Mouse (Mus musculus) right cerebral cortex, adult 2 months (tissue): ENCODE measurements around the gene Ten1.

Experiments used
- DNase-seq, 2 experiments: peaks; one replicate each; pipeline ENCODE4 v3.0.0; 2021 to 2022; ENCODE audit warnings: low spot score in 2 of 2

The Ten1 gene

DNA sequence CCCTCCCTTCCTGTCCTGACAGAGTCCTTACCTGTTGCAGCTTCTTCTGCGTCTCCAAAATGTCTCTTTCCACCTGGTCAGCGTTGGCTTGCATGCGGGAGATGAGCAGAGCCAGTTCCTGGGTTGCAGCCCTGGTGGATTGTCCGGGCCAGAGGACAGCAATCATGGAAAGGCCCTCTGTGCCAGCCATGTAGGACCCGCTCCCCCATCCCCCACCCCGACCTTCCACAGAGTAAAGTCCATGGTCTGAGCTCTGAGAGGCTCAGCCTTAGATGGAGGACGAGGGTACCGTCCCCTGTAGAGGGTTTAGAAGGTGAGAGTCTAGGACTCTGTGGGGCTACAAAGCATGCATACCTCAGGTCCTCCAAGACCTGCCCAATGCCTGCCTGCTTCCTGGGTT is 36.2 kb downstream of the Ten1 start:
- no peak for DNase-seq

DNA sequence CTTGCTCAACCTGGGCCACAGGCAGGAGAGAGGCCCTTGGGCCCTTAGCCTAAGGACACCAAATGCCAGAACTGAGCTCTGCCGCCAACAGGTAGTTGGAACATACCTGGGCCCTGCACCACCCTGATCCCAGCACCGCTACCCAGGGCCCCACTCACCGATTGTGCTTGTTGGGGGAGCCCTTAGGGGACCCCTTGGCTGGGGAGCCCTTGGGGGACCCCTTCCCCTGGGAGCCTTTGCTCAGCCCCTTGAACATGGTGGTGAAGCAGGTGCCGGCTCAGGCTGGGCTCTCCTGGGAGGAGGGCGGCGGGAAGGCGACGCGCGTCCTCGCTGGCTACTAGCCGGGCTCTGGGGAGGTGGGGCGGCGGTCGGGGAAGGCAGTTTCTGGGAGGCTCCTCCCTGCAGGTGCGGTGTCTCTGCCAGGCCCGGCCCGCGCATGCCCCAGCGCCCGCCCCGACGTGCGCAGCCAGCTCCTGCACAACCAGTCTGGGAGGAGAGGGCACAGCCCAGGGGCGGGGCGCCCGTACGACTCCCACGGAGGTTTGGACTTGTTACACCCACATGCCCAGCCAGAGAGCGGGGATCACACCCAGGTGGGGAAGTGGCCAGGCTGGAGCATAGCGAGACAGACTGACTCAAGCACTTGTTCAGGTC is 39.2 kb downstream of the Ten1 start, which contains the start of gene Evpl:
TSS of gene Evpl (minus strand) at position 336 of the 654 bp plus-strand sequence.
- DNase-seq: no peak

DNA sequence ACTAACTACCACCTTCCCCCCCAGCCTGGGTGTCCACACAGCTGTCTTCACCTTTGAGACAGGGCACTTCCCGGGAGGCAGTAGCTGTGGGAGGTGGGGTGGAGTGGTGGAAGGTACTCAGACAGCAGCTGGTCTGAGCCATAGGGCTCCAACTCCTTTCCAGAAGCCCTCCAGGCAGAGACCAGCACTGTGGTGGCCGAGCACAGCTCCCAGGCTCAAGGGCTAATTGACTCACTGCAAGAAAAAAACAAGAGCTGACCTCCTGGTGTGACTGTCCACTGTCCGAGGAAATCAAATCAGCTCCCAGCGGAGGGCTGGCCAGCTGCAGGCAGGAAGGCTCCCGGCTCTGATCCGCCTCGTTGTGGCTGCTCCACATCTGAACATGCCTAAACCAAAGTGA is 41.1 kb downstream of the Ten1 start:
- DNase-seq: no peak

DNA sequence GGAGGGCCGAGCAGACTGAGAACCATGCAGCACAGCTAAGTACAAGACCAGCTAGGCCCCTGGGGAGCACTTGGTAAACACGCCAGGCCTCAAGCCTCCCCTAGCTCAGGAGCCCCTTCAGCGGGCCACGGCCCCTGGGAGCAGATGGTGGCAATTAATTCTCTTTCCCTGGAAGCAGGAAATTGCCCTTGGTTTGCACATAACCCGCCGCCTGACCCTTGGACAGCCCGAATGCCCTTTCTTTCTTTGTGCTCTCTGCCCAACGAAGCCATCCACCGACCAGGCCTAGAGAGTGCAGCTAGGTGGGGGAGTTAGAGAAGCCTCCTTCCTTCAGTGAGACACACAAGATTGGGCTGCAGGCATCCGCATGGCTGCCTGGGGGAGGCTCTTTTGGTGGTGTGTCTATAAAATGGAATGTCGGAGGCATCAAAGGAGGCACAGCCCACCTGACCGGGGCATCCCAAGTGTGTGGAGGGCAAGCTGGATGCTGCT is 43.1 kb downstream of the Ten1 start:
- no peak for DNase-seq

DNA sequence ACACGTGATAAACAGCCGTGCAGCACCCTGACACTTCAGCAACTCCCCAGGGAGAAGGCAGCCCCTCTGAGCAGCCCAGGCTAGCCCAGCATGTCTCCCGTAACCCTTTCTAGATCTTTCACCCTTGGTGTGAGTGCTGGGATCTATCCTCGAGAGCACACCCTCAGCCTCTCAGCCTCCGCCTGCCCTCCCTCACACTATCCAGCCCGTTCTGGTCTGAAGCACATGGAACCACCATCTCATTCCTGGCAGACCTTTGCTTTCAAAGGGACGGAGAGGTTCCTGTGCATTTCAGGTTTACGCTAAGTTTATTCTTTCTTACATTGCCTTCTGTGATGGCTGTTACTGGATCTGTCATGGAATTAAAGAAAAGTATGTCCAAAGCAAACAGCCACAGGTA is 45.9 kb downstream of the Ten1 start:
- no peak for DNase-seq

DNA sequence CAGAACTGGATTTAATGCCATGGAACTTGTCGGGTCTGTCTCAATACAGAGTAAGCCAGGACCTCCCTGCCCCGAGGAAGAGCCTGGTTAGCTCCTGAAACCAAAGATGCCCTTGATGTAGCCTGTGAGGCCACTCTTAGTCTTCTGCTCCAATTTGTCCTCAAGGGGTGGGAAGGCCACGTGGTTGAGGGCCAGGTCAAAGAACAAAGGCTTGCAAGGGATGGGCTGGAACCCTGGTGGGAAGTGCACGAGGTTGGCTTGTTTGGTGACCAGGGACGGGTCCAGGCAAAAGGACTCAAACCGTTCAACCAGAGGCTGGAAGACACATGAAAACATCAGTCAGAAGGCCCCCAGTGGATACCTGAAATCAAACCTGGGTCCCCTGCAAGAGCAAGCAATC is 47.0 kb downstream of the Ten1 start:
- DNase-seq: no peak

DNA sequence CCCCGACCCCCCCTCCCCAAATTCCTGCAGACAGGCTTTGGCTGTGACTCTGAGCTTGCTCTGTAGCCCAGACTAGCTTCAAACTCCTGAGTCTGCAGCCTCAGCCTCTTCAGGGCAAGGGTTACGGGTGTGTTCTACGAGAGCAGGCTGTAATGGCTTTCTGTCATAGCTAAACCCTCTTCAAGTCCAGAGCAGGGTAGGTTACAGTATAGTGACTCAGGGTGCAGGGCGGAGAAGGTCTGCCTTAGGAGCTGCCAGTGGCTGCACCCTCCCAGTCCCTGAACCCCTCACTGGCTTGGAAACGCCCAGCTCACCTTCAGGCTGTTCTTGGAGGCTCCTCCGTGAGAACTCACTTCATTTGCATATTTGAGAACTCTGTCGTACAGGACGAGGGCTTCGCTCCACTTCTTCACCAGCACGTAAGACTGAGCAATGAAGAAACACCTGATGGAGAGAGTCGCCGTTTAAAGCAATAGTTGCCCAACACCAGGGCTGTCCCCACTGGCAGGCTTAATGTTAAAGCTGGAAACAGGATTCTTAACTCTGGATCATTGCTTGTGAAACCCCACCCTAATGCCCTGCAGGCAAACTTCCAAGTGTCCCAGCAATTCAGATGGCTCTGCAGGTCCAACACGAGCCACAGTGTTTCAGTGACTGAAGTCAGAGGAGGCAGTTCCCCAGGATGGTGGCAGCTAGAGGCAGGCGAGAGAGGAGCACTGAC is 49.0 kb downstream of the Ten1 start:
- no peak for DNase-seq

DNA sequence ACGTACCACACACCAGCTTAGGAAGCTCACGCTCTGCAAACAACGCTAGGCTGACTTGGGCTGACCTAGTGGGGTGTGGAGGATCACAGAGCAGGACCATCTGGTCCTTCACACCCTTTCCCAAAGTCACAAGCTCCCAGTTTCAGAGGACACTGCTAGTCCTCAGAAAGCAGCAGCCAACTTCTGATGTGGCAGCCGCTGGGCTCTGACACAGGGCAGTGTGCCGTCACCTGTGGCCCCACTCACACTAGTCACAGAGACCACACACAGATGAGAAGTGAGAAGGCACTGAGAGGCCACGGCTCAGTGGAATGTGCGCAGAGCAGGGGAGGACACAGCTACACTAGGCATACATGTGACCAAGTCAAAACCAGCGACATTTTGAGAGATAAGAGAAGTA is 52.2 kb downstream of the Ten1 start:
- no peak for DNase-seq

DNA sequence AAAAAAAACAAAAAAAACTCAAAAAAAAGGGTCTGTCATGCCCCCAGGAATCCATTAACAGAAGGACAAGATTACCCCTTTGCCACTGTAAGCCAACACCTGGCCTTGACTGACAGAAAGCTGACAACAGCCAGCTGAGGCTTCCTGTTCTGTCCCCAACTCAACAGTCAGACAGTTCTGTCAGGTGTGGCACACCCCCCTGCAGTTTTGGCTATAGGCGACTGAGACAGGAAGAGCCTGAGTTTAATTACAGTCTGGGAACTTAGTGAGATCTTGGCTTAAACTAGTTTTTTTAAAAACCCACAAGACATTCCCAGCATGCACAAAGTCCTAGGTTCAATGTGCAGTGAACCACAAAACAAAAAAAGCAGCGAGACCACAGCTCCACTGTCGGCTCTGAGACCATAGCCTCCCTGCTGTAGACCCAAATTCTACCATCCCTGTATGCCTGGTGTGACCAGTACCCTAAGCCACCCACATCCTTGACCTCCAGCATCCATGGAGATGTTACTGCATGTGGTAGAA is 54.5 kb downstream of the Ten1 start:
- no peak for DNase-seq

DNA sequence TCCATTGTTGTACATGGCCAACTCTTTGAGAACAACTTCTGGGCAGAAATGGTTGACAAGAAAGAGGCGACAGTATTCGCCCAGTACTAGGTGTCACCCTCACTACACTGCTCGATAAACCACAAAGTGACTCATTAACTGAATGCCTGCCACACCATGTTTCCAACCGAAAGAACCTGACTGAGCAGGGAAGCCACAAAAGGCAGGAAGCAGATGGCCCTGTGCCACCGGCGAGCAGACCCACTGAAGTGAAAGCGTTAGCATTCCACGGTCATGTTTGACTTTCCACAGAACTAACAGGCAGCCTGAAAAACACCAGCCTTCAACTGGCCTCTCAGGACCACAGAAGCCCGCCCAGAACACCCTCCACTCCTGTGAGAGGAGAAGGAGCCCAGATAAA is 56.0 kb downstream of the Ten1 start:
- no peak for DNase-seq

DNA sequence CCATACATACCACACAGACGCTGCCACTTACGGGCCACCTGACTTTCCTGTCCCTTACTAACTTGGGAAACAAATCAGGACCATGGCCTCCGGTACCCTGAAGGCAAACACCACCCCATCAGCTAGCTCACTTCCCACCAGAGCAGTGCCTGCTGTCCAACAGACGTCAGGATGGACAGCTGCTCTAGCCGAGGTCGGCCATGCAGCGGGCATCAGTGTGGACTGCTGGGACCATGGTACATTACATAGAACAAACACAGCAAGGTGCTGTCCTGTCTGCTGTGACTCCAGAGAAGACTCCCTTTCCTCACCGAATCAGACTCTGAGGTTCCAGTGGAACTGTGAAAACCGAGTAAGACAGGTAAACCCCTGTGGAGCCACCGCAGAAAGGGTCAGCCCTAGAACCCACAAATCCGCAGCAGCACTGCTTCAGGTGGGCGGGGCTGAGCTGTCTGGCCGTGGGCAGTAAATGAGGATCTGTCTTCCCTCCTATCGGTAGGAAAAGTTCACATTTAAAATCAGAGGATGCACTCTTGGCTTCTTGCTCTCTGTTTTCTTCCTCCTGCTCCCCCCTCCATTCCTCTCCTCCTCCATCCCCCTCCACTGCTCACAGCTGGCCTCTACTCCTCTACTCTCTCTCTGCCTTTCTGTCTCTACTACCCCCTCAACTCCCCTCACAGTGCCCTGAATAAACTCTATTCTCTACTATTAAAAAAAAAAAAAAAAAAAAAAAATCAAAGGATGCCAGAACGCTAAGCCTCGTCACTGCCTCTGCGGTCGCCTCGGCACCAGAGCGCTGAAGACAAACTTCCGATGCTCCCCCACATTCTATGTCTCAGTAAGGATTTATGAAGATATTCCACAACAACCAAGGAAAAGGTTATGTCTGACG is 56.7 kb downstream of the Ten1 start:
- no peak for DNase-seq

DNA sequence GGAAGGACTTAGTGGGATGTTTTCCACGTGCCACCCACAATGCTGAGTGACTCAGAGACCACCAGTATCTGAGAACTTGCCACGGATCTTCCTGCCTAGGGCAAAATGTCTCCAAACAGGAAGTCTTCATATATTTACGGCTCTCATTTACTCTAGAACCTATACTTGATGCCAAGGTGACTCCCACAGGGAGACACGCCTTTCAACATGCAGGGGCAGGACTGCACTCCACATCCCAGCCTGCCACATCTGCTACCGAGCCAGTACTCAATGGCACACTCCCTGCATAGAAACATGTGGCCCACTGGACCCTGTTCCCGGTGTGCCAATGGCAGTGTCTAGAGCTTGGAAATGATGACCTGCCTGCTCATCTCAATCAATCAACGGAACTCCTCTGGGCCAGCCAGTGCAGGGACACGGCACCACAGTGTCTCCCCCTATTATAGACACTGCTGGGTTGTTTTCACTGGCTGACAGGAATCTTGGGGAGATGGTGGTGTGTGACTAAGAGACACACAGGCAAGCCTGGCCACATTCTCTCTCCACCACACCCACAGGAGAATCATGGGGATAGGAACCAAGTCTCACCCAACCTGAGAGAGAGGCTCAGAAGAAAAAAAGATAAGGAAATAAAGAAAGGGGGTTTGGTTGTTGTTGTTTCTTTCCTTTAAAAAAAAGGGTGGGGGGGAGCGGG is 57.5 kb downstream of the Ten1 start:
- peak; percentile 22 to 27 for DNase-seq

DNA sequence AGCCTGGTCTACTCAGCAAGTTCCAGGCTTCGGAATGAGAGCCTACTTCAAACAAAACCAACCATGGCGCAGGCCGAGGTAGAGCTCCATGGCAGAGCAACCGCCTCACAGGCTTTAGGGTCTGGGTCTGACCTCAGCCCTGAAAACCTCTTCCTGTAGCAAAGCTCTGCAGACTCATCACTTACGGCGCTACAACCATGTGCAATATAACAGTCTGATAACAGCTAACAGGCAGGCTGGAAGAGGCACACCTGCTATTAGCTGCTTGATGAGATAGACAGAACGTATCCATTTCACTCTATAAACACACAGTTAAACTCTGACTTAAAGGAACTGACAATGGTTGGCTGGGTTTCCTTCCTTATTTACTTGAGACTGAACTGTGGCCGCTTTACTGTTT is 60.8 kb downstream of the Ten1 start:
- no peak for DNase-seq

DNA sequence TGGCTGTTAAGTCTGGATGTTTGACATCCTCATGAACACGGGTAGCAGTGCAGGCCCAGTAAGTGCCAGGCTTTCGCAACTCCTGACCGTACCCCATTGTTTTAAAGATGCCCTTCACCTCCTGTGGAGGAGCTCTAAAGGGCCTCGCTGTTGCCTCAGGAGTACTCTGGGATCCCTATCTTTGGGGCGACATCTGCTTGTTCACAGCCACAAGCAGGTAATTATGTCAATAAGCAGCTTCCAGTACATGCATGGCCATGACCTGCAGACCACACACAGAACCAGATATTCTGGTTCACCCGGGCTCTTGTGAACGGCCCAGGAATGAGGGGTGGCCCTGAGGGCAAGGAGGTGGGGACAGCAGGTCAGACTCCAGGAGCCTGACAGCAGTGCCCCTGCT is 61.6 kb downstream of the Ten1 start:
- DNase-seq: no peak
